Mouse (Mus musculus) erythroblast, embryonic 14.5 days (primary cell): Measurements from ENCODE around the gene Nfu1.

Source experiments
- GATA1 ChIP-seq: IDR thresholded peaks from 2 replicates; pipeline ENCODE4 v1.6.1; 2012; ENCODE audit warnings: low read length, inconsistent platforms, mixed read lengths
- TAL1 ChIP-seq: IDR thresholded peaks from 3 replicates; pipeline ENCODE4 v1.6.1; 2012; ENCODE audit warnings: low read length, inconsistent platforms, mixed read lengths

DNA sequence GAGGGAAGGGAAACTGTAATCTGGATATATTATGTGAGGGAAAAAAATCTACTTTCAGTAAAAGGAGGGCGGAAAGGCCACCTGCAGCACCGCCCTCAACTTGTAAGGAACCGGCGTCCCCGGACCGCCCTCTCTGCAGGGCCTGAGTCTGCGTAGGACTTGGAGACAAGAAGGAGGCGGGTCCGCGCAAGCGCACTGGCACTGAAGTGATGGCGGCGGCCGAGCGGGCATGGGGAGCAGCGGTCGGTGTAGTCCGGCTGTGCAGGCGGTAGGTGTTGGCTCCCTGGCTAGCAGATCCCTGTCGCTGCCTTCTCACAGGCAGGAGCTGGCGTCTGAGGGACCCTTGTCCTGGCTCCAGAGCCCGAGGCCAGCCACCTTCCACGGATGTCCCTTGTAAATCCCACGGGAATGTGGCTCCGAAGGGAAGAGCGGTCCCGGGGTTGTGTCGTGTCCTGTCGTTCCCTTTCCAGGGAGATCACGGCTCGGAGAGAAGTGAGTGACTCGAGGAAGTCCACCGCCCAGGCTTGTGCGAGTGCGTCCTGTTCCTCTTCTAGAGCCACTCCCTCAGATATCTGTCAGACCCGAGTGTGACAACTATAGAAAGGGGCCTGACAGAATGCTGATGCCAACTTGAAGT is 774 bp downstream of the Nfu1 start:
- TF ChIP-seq GATA1 (no peak), TAL1 (no peak)
